In the genomic region with DNA sequence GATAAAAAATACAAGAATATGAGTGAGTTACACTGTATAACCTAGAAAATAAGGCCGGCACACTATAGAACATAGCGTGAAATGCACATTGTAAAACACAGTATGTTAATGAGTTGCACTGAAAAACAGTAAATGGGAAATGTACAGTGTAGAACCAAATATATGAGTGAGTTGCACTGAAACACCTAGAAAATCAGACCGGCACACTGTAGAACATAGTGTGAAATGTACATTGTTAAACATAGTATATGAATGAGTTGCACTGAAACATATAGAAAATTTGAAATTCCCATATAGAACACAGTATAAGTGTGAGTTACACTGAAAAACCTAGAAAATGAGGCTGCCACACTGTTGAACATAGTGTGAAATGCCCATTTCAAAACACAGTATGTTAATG, we compare ENCODE assay signal across 8 mouse cellular contexts.
DNase-seq lines count a peak whose midpoint lies in the region; ATAC-seq lines count a peak whose summit lies in the region.

No protein-coding gene starts in this region.

- peak; percentile 10 to 22 for DNase-seq in cerebellum, postnatal 4 days (ENCODE audit: low spot score in 2 of 2)
- DNase-seq in cerebellum, adult 8-10 months: no peak
- peak; percentile 11 for DNase-seq in embryonic facial prominence, embryonic 10.5 days (ENCODE audit: low spot score)
- DNase-seq in heart, postnatal 4 days: peak; percentile 15
- DNase-seq in liver: peak; percentile 28
- DNase-seq in layer of hippocampus, adult 8-10 months (ENCODE audit: low spot score in 2 of 2): no peak

- no peak overlapping the region for H3K4me3 ChIP-seq in embryonic facial prominence, embryonic 10.5 days
- no peak overlapping the region for H3K4me3 ChIP-seq in neural tube, embryonic 12.5 days

- H3K4me2 ChIP-seq in neural tube, embryonic 12.5 days (replicated peaks): no peak overlapping the region

- H3K27ac ChIP-seq in embryonic facial prominence, embryonic 10.5 days (replicated peaks): no peak overlapping the region
- no peak overlapping the region for H3K27ac ChIP-seq in neural tube, embryonic 12.5 days

- peaks cover 2% of the 10 kb centered on the region; the same call in 1 of the 2 replicates for H3K9me3 ChIP-seq in embryonic facial prominence, embryonic 10.5 days
- no peaks in the 10 kb centered on the region for H3K9me3 ChIP-seq in neural tube, embryonic 12.5 days

- no peaks in the 10 kb centered on the region for H3K36me3 ChIP-seq in embryonic facial prominence, embryonic 10.5 days (replicated peaks)
- no peaks in the 10 kb centered on the region for H3K36me3 ChIP-seq in neural tube, embryonic 12.5 days

- no peak overlapping the region for H3K9ac ChIP-seq in neural tube, embryonic 12.5 days

- no peaks in the 10 kb centered on the region for H3K27me3 ChIP-seq in embryonic facial prominence, embryonic 10.5 days (replicated peaks; ENCODE audit: low read depth, poor library complexity, severe bottlenecking)
- H3K27me3 ChIP-seq in neural tube, embryonic 12.5 days (replicated peaks): no peaks in the 10 kb centered on the region

- 73% methylated on average over 3 of the region's 3 CpGs for WGBS in embryonic facial prominence, embryonic 10.5 days
- 68% methylated on average over 3 of the region's 3 CpGs for WGBS in neural tube, embryonic 12.5 days

- no peaks in the 10 kb centered on the region for H3K4me1 ChIP-seq in embryonic facial prominence, embryonic 10.5 days
- no peaks in the 10 kb centered on the region for H3K4me1 ChIP-seq in neural tube, embryonic 12.5 days

- ATAC-seq in CD4-positive, CD25-positive, alpha-beta regulatory T cell, adult 4 months: peak; percentile 99
- peak; percentile 100 for ATAC-seq in neural tube, embryonic 12.5 days (ENCODE audit: low FRiP score, low read depth)

Comparison
In these comparisons a context has a peak if more than half of its experiments do, and no peak if none do; other contexts are left out.
1. DNase-seq: peak in cerebellum, postnatal 4 days (2 of 2), embryonic facial prominence, embryonic 10.5 days (single experiment), heart, postnatal 4 days (single experiment) and liver (single experiment); none in cerebellum, adult 8-10 months (single experiment) and layer of hippocampus, adult 8-10 months (0 of 2).